Mouse (Mus musculus): ENCODE data around the gene 2010106E10Rik.

GRCm38 (mm10) chrX:112505651-112506050 lies 10.6 kb downstream of the 2010106E10Rik start:
- no peak for TF ChIP-seq CTCF (IDR thresholded peaks at IDR 0.05; ENCODE audit: low read depth)
- no peak for TF ChIP-seq EP300 (optimal IDR thresholded peaks at IDR 0.05)

All from stomach, postnatal 0 days (tissue).